Mouse (Mus musculus) heart, postnatal 0 days (tissue): ENCODE measurements around the gene Taf12.

ENCODE experiments used
- CTCF ChIP-seq: IDR thresholded peaks from 2 replicates; pipeline ENCODE4 v1.5.1; 2016; ENCODE audit warnings: antibody characterized with exemption, control low read depth, low read depth
- EP300 ChIP-seq: IDR thresholded peaks from 2 replicates; pipeline ENCODE4 v1.6.1; 2016; ENCODE audit warnings: antibody characterized with exemption, low read depth

DNA sequence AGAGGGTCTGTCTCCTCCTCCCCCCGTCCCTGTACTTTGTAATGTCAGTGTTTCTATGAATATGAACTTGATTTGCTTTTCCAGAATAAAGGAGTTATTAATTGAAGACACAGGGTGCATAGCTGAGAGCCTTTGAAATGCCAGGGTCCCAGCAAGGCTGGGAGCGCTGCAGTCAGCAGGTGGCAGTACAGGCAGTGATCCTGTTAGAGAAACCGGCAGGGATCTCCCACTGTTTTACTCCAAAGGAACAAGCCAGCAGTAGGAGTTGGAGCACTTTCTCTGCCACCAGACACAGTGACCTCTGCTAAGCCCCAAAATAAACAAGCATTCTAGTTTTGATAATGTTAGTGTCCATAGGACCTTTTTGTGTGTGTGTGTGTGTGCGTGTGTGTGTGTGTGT, 18.8 kb downstream of the Taf12 start:
- TF ChIP-seq EP300 (no peak), CTCF (peak; percentile 72)
